Mouse (Mus musculus) embryonic facial prominence, embryonic 15.5 days (tissue): Measurements from ENCODE around the gene Gnai2. TPM values are rescaled to one million over a fixed set of nuclear protein-coding genes. Genes with fewer than 3 reads are reported as not detected.

Experiments
- ATAC-seq: fragments of 200-750 bp; cut with Nextera tagmentation; 2 replicates; pipeline ENCODE4 v1.8.0; 2017; ENCODE audit warnings: low read depth, moderate TSS enrichment; ENCODE audit not compliant: insufficient number of reproducible peaks, low FRiP score, low TSS enrichment
- H3K27ac ChIP-seq: fragments of 300-500 bp; sonication (generic); replicated peaks from 2 replicates; pipeline ENCODE4 v1.5.1; 2015; ENCODE audit warnings: mild to moderate bottlenecking, inconsistent platforms
- H3K27me3 ChIP-seq: fragments of 300-500 bp; sonication (generic); 2 replicates; pipeline ENCODE4 v1.6.1; 2015; ENCODE audit warnings: inconsistent platforms
- H3K36me3 ChIP-seq: fragments of 300-500 bp; sonication (generic); 2 replicates; pipeline ENCODE4 v1.6.1; 2015; ENCODE audit warnings: mild to moderate bottlenecking, inconsistent platforms
- H3K4me1 ChIP-seq: fragments of 300-500 bp; sonication (generic); 2 replicates; pipeline ENCODE4 v1.6.1; 2015; ENCODE audit warnings: inconsistent platforms
- H3K4me2 ChIP-seq: fragments of 300-500 bp; sonication (generic); replicated peaks from 2 replicates; pipeline ENCODE4 v1.6.1; 2015; ENCODE audit warnings: mild to moderate bottlenecking, inconsistent platforms
- H3K4me3 ChIP-seq: fragments of 300-500 bp; sonication (generic); replicated peaks from 2 replicates; pipeline ENCODE4 v1.5.1; 2015; ENCODE audit warnings: mild to moderate bottlenecking, inconsistent platforms
- H3K9ac ChIP-seq: fragments of 300-500 bp; sonication (generic); 2 replicates; pipeline ENCODE4 v1.6.1; 2015; ENCODE audit warnings: inconsistent platforms
- H3K9me3 ChIP-seq: fragments of 300-500 bp; sonication (generic); replicated peaks from 2 replicates; pipeline ENCODE4 v1.6.1; 2016; ENCODE audit warnings: inconsistent platforms
- WGBS: fragments of 180-500 bp; shearing (Covaris S2); methylation state at CpG from one replicate; pipeline ENCODE4 v1.1.7; 2015; 5-methylcytosine and 5-hydroxymethylcytosine counted together
- polyA plus RNA-seq: library from polyadenylated mRNA; unstranded; fragments of >200 nt; fragmentation: Nextera tagmentation; extraction: Ambion mirVana; gene quantifications from 2 replicates; pipeline ENCODE4 v1.2.1, GENCODE M21; 2015

The Gnai2 gene
- polyA plus RNA-seq, 1 experiment from 2014 or later, result 459 TPM

DNA sequence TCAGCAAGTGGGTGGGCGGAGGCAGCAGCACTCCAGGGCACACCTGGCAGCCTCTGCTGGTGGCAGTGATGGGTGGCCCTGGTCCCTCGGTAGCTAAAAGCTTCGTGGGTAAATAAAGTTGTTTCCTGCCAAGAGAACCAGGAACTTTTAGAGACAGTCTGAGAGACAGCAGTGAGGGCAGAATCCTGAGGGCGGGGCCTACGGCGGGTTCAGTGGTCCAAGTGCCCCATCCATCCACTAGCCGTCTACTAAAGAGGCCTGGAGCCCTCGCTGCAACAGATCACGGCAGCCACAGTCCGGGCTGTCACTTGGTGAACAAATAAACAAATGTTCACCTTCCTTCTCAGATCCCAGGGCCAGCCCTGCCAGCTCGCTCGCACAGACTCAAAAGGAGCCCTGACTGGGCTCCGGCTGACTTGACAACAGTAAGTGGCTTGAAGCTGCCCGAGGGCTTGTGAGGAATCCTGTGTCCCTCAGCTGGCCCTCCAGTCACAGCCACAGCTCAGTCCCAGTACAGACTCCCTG lies 5.2 kb downstream of the Gnai2 start:
- Histone ChIP-seq H3K36me3 (peaks cover 8% of the 10 kb centered on the region), H3K9ac (no peak overlapping the region), H3K4me3 (peak overlapping the region; percentile 15; the same call in 1 of the 2 replicates), H3K4me1 (peaks cover 91% of the 10 kb centered on the region), H3K27me3 (no peaks in the 10 kb centered on the region), H3K9me3 (no peaks in the 10 kb centered on the region), H3K27ac (peak overlapping the region; percentile 94), H3K4me2 (peak overlapping the region; percentile 36)
- no peak for ATAC-seq
- 17% methylated on average over 14 of the region's 14 CpGs for WGBS

DNA sequence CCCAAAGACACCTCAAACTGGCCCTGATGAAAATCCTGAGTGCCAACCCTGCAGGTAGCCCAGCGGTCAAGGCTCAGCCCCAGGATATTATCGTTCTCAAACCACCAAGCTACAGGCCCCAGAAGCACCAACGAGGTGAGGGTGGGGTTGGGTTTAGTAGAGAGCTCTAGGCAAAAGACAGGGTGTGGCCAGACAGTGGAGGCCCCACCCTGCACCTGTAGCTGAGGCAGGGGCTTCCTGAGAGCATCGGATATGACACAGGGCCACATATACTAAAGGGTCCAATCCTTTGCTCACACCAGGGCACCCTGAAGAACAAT lies 5.8 kb downstream of the Gnai2 start:
- H3K4me3 ChIP-seq, result no peak overlapping the region
- peak overlapping the region; percentile 17 for H3K4me2 ChIP-seq
- H3K27ac ChIP-seq, result peak overlapping the region; percentile 94
- no peaks in the 10 kb centered on the region for H3K27me3 ChIP-seq
- H3K4me1 ChIP-seq, result peaks cover 94% of the 10 kb centered on the region
- H3K9ac ChIP-seq, result no peak overlapping the region
- peaks cover 12% of the 10 kb centered on the region for H3K36me3 ChIP-seq
- H3K9me3 ChIP-seq, result no peaks in the 10 kb centered on the region
- ATAC-seq, result no peak
- WGBS, result 32% methylated on average over 4 of the region's 4 CpGs

DNA sequence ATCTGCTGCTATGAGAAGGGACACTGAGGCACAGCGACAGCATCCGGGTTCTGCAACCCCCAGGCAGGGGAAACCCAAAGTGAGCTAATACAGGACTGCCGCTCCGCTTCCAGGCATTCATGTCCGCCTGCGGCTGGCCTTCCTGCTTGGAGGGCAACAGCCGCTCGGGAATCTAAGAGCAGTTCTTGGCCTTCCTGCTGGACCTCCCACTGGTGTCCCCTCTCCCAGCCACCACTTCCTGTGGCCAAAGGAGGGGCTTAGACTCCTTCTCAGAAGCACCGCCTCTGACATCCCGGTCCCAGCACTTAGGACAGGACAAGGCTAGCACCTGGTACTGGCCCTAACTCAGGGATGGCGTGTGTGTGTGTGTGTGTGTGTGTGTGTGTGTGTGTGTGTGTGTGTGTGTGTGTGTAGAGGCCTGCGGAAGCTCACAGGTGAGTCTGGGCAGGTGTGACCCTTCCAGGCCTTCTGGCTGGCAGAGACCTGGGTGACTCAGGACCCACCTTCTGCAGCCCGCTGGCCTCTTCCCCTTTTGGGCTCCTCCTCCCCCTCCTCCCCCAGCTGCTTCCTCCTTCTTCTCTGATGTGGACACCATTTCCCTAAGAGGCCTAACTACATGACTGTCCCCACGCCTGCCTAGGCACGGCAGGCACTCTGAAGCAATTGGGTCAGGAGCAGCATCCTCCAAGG lies 6.3 kb downstream of the Gnai2 start:
- no peaks in the 10 kb centered on the region for H3K27me3 ChIP-seq
- H3K4me2 ChIP-seq, result peak overlapping the region; percentile 17
- H3K9ac ChIP-seq, result 0 out of 2 replicates have a peak overlapping the region, but pooled peaks have one; percentile 4
- no peaks in the 10 kb centered on the region for H3K9me3 ChIP-seq
- H3K36me3 ChIP-seq, result peaks cover 17% of the 10 kb centered on the region
- ATAC-seq, result no peak
- peaks cover 94% of the 10 kb centered on the region for H3K4me1 ChIP-seq
- peak overlapping the region; percentile 94 for H3K27ac ChIP-seq
- 54% methylated on average over 15 of the region's 15 CpGs for WGBS
- H3K4me3 ChIP-seq, result no peak overlapping the region

- peak overlapping the region; percentile 38 for H3K4me2 ChIP-seq
- no peak for ATAC-seq
- peaks cover 86% of the 10 kb centered on the region for H3K4me1 ChIP-seq
- WGBS, result 41% methylated on average over 20 of the region's 20 CpGs
- no peak overlapping the region for H3K4me3 ChIP-seq
- H3K36me3 ChIP-seq, result peaks cover 29% of the 10 kb centered on the region
- H3K9me3 ChIP-seq, result no peaks in the 10 kb centered on the region
- peak overlapping the region; percentile 2; the same call in 1 of the 2 replicates for H3K9ac ChIP-seq
- peak overlapping the region; percentile 94 for H3K27ac ChIP-seq
- H3K27me3 ChIP-seq, result no peaks in the 10 kb centered on the region
Observed at GRCm38 (mm10) chr9:107627387-107628255, 7.5 kb downstream of the Gnai2 start.

DNA sequence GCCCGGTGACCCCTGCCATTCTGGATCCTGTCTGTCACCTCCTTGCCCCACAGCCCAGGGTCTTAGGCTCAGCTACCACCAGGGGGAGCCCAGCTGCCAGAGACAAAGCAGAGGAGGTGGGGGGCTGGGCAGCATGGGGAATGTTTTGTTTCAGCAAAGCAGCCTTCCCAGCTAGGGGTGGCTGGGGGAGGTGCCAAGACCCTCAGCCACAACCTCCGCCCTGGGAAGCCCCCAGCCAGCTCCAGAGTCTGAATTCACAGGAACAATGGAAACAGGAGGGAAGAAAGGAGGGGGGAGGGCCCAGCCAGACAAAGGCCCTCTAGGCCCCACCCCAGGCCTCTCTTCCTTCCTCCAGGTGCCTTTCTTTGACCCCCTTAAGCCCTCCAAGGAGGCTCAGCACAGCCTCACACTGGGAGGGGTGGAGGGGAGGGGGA lies 8.3 kb downstream of the Gnai2 start:
- Histone ChIP-seq H3K4me3 (peak overlapping the region; percentile 22), H3K27ac (peak overlapping the region; percentile 94), H3K9me3 (no peaks in the 10 kb centered on the region), H3K36me3 (peaks cover 37% of the 10 kb centered on the region), H3K4me1 (peaks cover 79% of the 10 kb centered on the region), H3K9ac (peak overlapping the region; percentile 2; the same call in 1 of the 2 replicates), H3K4me2 (peak overlapping the region; percentile 38), H3K27me3 (no peaks in the 10 kb centered on the region)
- peak; percentile 63 for ATAC-seq
- WGBS, result 0% methylated on average over 2 of the region's 2 CpGs

DNA sequence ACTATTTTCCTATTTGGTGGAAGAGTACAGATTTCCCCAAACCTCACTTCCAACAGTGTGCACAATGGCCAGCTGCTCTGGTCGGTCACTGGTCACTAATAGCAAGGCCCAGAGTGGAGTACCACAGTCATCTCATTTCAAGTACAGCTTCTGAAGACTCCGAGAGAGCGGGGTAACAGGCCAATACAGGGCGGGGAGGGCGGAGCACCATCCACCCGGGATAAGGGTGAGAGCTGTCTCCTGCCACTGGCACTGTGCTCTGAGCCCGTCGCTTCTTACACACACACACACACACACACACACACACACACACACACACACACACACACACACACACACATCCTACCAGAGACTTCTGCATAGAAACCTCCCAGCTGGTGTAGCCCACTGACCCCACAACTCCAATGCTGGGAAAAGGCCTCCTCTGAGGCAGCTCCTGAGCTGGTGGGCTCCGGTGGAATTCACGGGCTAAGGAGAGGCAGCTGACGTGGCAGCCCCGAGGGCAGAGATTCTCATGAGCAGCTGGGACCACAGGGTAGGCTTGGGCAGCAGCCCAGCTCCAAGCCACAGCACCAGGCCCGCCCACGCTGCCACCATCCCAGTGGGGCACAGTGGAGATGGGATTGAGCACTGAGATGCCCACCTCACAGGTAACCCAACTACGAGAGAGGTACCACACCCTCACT lies 8.9 kb downstream of the Gnai2 start:
- H3K4me3 ChIP-seq, result peak overlapping the region; percentile 22

GRCm38 (mm10) chr9:107625351-107626128 lies 9.6 kb downstream of the Gnai2 start:
- Histone ChIP-seq H3K4me3 (no peak overlapping the region), H3K9me3 (no peaks in the 10 kb centered on the region), H3K27ac (peak overlapping the region; percentile 94), H3K36me3 (peaks cover 38% of the 10 kb centered on the region), H3K27me3 (no peaks in the 10 kb centered on the region), H3K4me1 (peaks cover 70% of the 10 kb centered on the region), H3K9ac (no peak overlapping the region), H3K4me2 (no peak overlapping the region)
- ATAC-seq, result no peak
- WGBS, result 89% methylated on average over 12 of the region's 12 CpGs

More for the DNA sequence above, 8.9 kb downstream of the Gnai2 start:
- no peaks in the 10 kb centered on the region for H3K9me3 ChIP-seq
- ATAC-seq, result peak; percentile 71
- peaks cover 38% of the 10 kb centered on the region for H3K36me3 ChIP-seq
- WGBS, result 28% methylated on average over 15 of the region's 15 CpGs
- peak overlapping the region; percentile 94 for H3K27ac ChIP-seq
- H3K4me2 ChIP-seq, result peak overlapping the region; percentile 38
- peaks cover 73% of the 10 kb centered on the region for H3K4me1 ChIP-seq
- H3K9ac ChIP-seq, result peak overlapping the region; percentile 2; the same call in 1 of the 2 replicates
- H3K27me3 ChIP-seq, result no peaks in the 10 kb centered on the region

GRCm38 (mm10) chr9:107624951-107625350 lies 10.2 kb downstream of the Gnai2 start:
- Histone ChIP-seq H3K27ac (peak overlapping the region; percentile 94; the same call in 1 of the 2 replicates), H3K4me1 (peaks cover 69% of the 10 kb centered on the region), H3K9me3 (no peaks in the 10 kb centered on the region), H3K4me2 (no peak overlapping the region), H3K9ac (no peak overlapping the region), H3K4me3 (no peak overlapping the region), H3K27me3 (no peaks in the 10 kb centered on the region), H3K36me3 (peaks cover 44% of the 10 kb centered on the region)
- ATAC-seq, result no peak
- 82% methylated on average over 3 of the region's 3 CpGs for WGBS

GRCm38 (mm10) chr9:107624539-107624938 lies 10.6 kb downstream of the Gnai2 start:
- H3K9ac ChIP-seq, result no peak overlapping the region
- no peaks in the 10 kb centered on the region for H3K27me3 ChIP-seq
- peaks cover 69% of the 10 kb centered on the region for H3K4me1 ChIP-seq
- 74% methylated on average over 5 of the region's 5 CpGs for WGBS
- H3K36me3 ChIP-seq, result peaks cover 48% of the 10 kb centered on the region
- ATAC-seq, result no peak
- no peaks in the 10 kb centered on the region for H3K9me3 ChIP-seq
- H3K27ac ChIP-seq, result peak overlapping the region; percentile 94; the same call in 1 of the 2 replicates
- H3K4me3 ChIP-seq, result no peak overlapping the region
- H3K4me2 ChIP-seq, result 0 out of 2 replicates have a peak overlapping the region, but pooled peaks have one; percentile 3

DNA sequence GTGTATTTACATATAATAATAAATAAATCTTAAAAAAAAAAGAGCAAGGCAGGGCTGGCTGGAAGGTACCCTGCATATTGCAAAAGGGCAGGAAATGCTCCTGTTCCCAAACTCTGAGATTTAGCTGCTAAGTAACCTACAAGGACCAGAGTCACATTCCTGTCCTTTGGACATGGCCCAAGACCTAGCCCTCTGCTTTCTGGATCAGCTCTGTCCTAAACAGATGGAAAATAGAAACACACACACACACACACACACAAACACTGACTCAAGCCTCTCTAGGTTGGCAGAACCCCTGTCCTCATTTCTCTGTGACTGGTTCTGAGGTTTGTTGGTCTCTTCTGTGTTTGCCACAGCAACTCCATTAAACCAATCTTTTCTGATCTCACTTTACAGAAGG lies 14.2 kb downstream of the Gnai2 start:
- Histone ChIP-seq H3K9me3 (no peaks in the 10 kb centered on the region), H3K27ac (peak overlapping the region; percentile 44; the same call in 1 of the 2 replicates), H3K36me3 (peaks cover 83% of the 10 kb centered on the region), H3K4me1 (peaks cover 48% of the 10 kb centered on the region), H3K4me3 (no peak overlapping the region), H3K9ac (no peak overlapping the region), H3K27me3 (no peaks in the 10 kb centered on the region), H3K4me2 (no peak overlapping the region)
- ATAC-seq, result no peak
